Mouse (Mus musculus): Measurements from ENCODE around the gene Alox12e.

The Alox12e gene

DNA sequence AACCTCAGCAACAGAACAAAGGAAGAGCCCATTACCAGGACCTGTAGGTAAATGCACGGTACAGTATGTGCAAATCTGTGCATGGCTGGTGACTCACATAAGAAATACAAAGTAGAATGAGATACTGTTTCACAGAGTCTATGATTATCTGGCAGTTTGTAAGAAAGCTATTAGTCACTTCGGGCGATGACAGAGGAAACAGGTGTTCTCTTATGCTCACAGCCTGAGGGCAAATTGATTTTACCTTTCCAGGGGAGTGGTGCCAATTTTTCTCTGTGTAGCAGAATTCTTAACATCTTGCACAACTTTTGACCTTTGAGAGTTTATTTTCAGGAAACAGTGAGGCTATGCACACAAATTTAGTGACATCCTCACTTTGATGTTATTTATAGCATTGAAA, 37.7 kb downstream of the Alox12e start:
- DNase-seq = no peak

DNA sequence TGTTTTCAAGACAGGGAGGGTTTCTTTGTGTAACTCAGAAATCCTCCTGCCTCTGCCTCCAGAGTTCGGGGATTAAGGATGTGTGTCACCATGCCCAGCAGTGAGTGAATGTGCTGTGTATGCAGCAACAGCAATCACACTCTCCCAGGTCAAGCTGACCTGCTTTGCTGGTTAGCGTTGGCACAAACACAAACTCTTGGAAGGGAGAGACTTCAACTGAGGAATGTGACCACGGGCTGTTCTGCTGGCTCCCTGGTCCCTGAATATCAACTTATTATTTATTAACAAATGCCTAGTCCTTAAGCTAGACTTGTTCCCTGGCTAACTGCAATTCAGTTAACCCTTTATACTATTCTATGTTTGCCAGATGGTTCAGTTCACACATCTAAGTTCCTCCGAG, 38.8 kb downstream of the Alox12e start:
- no peak for DNase-seq

DNA sequence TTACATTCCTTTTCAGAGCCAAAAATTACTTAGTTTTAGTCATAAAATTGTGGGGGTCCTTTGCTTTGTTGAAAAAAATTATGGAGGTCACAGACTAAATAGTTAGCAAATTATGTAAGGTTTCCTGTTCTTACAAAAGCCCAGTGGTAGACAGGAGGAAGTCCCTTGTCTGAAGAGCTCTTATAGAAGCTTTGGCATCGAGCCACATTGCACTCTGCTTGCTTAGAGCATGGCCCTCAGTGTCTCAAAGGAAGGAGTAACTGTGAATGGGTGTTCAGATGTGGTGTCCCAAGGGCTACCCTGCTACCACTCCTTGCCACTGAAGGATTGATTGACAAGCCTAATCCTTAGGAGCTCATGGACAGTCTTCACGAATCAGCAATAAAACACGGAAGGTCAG, 42.0 kb downstream of the Alox12e start:
- DNase-seq = peak in 1 of 2 experiments; percentile 30

GRCm38 (mm10) chr11:70278961-70279360, 43.5 kb downstream of the Alox12e start:
- DNase-seq = no peak

DNA sequence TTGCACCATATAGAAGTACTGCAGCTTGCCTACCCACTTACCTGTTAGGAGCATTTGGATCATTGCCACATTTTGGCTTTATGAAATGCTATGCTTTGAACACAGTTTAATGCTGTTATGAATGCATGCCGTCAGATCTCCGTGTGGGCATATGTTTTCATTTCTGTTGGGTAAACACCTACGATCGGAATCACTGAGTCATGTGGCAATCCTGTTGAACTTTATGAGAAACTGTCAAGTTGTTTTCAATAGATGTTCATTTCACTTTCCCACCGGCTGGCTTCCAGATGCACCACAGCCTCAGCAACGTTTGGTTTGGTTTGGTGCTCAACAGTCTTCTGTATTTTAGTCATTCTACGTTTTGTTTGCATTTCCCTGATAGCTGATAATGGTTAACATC, 50.8 kb downstream of the Alox12e start:
- no peak for DNase-seq

DNA sequence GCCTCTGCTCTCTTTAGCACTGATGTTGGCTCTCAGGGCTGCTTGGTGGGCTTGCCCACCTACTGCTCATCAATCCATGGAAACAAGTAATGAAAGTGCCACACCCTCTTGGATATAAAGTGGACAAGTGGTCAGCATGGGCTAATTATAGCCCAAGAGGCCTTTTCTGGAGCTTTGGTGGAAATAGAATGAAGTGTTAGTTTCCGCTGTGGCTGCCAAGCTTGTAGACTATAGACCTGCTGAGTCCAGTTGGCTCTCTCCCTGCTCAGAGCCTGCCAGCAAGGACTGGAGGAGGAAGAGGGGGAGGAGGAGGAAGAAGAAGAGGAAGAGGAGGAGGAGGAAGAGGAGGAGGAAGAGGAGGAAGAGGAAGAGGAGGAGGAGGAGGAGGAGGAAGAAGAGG, 56.0 kb downstream of the Alox12e start:
- DNase-seq = no peak

DNA sequence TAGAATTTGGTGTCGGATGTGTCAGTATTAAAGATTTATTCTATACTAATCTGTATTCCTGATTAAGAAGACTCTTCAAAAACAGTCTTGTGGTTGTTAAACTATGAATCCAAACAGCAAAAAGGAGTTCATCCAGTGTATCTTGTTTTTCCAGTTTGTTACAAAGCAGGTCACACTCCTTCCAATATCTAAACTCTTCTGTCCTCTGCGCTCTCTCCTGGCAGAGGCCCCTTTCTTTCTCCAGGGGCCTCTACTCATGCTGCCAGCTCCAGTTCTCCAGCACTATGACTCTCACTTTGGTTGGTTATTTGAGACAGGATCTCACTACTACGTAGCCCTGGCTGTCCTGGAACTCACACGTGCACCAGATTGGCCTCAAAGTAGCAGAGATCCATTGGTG, 56.6 kb downstream of the Alox12e start:
- no peak for DNase-seq
